In the genomic region with DNA sequence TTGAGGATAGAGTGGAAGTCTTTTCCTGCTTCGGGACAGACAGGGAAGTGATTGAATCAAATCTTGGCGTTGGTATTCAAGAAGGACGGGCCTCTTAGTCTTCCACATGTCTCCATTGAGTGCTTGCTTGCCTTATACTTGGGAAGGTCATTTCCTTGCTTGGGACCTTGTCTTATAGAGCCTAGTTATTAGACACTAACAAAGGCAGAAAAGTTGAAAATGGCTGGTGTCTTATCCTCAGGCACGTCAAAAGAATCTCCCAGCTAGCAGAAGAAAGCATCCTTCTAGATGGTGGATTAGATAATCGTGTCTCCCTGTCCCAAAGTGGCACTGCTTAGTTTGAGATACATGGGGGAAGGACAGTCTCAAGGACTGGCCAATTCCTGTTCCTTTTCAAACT, we compare ENCODE assay signal across 30 mouse cellular contexts. TPM values are rescaled to one million over a fixed set of nuclear protein-coding genes. Genes with fewer than 3 reads are reported as not detected.
DNase-seq lines count a peak whose midpoint lies in the region; ATAC-seq and TF ChIP-seq lines count a peak whose summit lies in the region.
"Had no signal": no experiment of that assay in that cellular context is flagged by ENCODE, and none has a peak within 500 bp of the region (broad histone marks: within the 10 kb centered on the region; RNA-seq: fewer than 3 reads in every experiment).

No protein-coding gene starts in this region.

- no peaks in the 10 kb centered on the region for H3K9me3 ChIP-seq in forebrain, embryonic 10.5 days
- H3K9me3 ChIP-seq in forebrain, postnatal 0 days (ENCODE audit: low read length) = no peaks in the 10 kb centered on the region
- H3K9me3 ChIP-seq in intestine, embryonic 14.5 days (ENCODE audit: control insufficient read depth, low read length) = no peaks in the 10 kb centered on the region
- H3K9me3 ChIP-seq in intestine, embryonic 16.5 days (ENCODE audit: control insufficient read depth, low read length) = no peaks in the 10 kb centered on the region
- H3K9me3 ChIP-seq in kidney, postnatal 0 days (replicated peaks; ENCODE audit: low read length) = no peaks in the 10 kb centered on the region
- H3K9me3 ChIP-seq: heart, embryonic 10.5 days; limb, embryonic 12.5 days; liver, embryonic 15.5 days; midbrain, embryonic 10.5 days; neural tube, embryonic 13.5 days had no signal

- H3K4me2 ChIP-seq in forebrain, postnatal 0 days (ENCODE audit: low read depth) = no peak overlapping the region
- H3K4me2 ChIP-seq in intestine, embryonic 14.5 days (ENCODE audit: low read length) = no peak overlapping the region
- no peak overlapping the region for H3K4me2 ChIP-seq in intestine, embryonic 16.5 days (ENCODE audit: low read depth, low read length)
- H3K4me2 ChIP-seq in kidney, postnatal 0 days (ENCODE audit: low read length) = no peak overlapping the region
- H3K4me2 ChIP-seq: hindbrain, embryonic 14.5 days; limb, embryonic 12.5 days; liver, embryonic 15.5 days; lung, embryonic 14.5 days; neural tube, embryonic 13.5 days had no signal

- WGBS in forebrain, embryonic 10.5 days = 80% methylated on average over 5 of the region's 5 CpGs
- 64% methylated on average over 5 of the region's 5 CpGs for WGBS in forebrain, postnatal 0 days
- 36% methylated on average over 5 of the region's 5 CpGs for WGBS in heart, adult 2 months
- WGBS in intestine, embryonic 14.5 days = 74% methylated on average over 5 of the region's 5 CpGs
- WGBS in intestine, embryonic 16.5 days = 71% methylated on average over 5 of the region's 5 CpGs
- 64% methylated on average over 5 of the region's 5 CpGs for WGBS in kidney, postnatal 0 days

- H3K79me2 ChIP-seq in heart, adult 2 months (replicated peaks; ENCODE audit: control insufficient read depth, insufficient read depth, low read length) = peaks cover 2% of the 10 kb centered on the region; the same call in 1 of the 2 replicates

- H3K27me3 ChIP-seq in forebrain, embryonic 10.5 days (ENCODE audit: poor library complexity, severe bottlenecking) = no peaks in the 10 kb centered on the region
- no peaks in the 10 kb centered on the region for H3K27me3 ChIP-seq in forebrain, postnatal 0 days (ENCODE audit: insufficient read depth, low read length)
- no peaks in the 10 kb centered on the region for H3K27me3 ChIP-seq in heart, adult 2 months (ENCODE audit: control insufficient read depth, insufficient read depth, low read length)
- no peaks in the 10 kb centered on the region for H3K27me3 ChIP-seq in intestine, embryonic 14.5 days (replicated peaks; ENCODE audit: control insufficient read depth, insufficient read depth, low read length)
- no peaks in the 10 kb centered on the region for H3K27me3 ChIP-seq in intestine, embryonic 16.5 days (replicated peaks; ENCODE audit: control insufficient read depth, insufficient read depth, low read length)
- H3K27me3 ChIP-seq in kidney, postnatal 0 days (ENCODE audit: insufficient read depth, low read length) = no peaks in the 10 kb centered on the region
- H3K27me3 ChIP-seq: CH12.LX; limb, embryonic 12.5 days; liver, embryonic 15.5 days; neural tube, embryonic 13.5 days had no signal

- TF ChIP-seq POLR2A in heart, adult 2 months (IDR thresholded peaks at IDR 0.05; ENCODE audit: insufficient read depth, low read depth, low read length) = no peak

- H3K4me3 ChIP-seq in forebrain, embryonic 10.5 days = no peak overlapping the region
- H3K4me3 ChIP-seq in forebrain, postnatal 0 days (ENCODE audit: low read depth, low read length) = no peak overlapping the region
- H3K4me3 ChIP-seq in heart, adult 2 months = no peak overlapping the region
- H3K4me3 ChIP-seq in intestine, embryonic 14.5 days (ENCODE audit: low read depth, low read length) = no peak overlapping the region
- no peak overlapping the region for H3K4me3 ChIP-seq in intestine, embryonic 16.5 days (ENCODE audit: low read length)
- no peak overlapping the region for H3K4me3 ChIP-seq in kidney, postnatal 0 days (replicated peaks; ENCODE audit: low read depth, low read length)
- H3K4me3 ChIP-seq: erythroblast, embryonic 14.5 days; heart, embryonic 10.5 days; layer of hippocampus, adult 2 months; left cerebral cortex, adult 2 months; limb, embryonic 12.5 days; liver, embryonic 15.5 days; midbrain, embryonic 10.5 days; neural tube, embryonic 13.5 days had no signal

- H3K9ac ChIP-seq in forebrain, postnatal 0 days = no peak overlapping the region
- H3K9ac ChIP-seq in heart, adult 2 months (ENCODE audit: low read depth, low read length) = no peak overlapping the region
- H3K9ac ChIP-seq in intestine, embryonic 14.5 days (ENCODE audit: low read length) = no peak overlapping the region
- H3K9ac ChIP-seq in intestine, embryonic 16.5 days (ENCODE audit: low read depth, low read length) = no peak overlapping the region
- H3K9ac ChIP-seq in kidney, postnatal 0 days (ENCODE audit: low read depth, low read length) = no peak overlapping the region
- H3K9ac ChIP-seq: hindbrain, embryonic 14.5 days; limb, embryonic 12.5 days; liver, embryonic 15.5 days; lung, embryonic 14.5 days; neural tube, embryonic 13.5 days had no signal

- 0 out of 2 replicates have a peak overlapping the region, but pooled peaks have one; percentile 53 for H3K27ac ChIP-seq in forebrain, embryonic 10.5 days
- no peak overlapping the region for H3K27ac ChIP-seq in forebrain, postnatal 0 days (ENCODE audit: low read depth, low read length)
- peak overlapping the region; percentile 80 for H3K27ac ChIP-seq in heart, adult 2 months
- no peak overlapping the region for H3K27ac ChIP-seq in intestine, embryonic 14.5 days (ENCODE audit: low read depth)
- H3K27ac ChIP-seq in intestine, embryonic 16.5 days (ENCODE audit: low read length) = no peak overlapping the region
- peak overlapping the region; percentile 37; the same call in 1 of the 2 replicates for H3K27ac ChIP-seq in kidney, postnatal 0 days
- H3K27ac ChIP-seq: heart, embryonic 10.5 days; hindbrain, embryonic 14.5 days; left cerebral cortex, adult 2 months; limb, embryonic 12.5 days; liver, embryonic 15.5 days; midbrain, embryonic 10.5 days; neural tube, embryonic 13.5 days; stomach, postnatal 0 days had no signal

- TF ChIP-seq CTCF in forebrain, postnatal 0 days (IDR thresholded peaks at IDR 0.05; ENCODE audit: low read depth) = no peak
- TF ChIP-seq CTCF in heart, adult 2 months (IDR thresholded peaks at IDR 0.05) = no peak
- TF ChIP-seq CTCF in kidney, postnatal 0 days (IDR thresholded peaks at IDR 0.05; ENCODE audit: low read depth) = no peak

- no peak for TF ChIP-seq EP300 in heart, adult 2 months (IDR thresholded peaks at IDR 0.05; ENCODE audit: insufficient read depth, low read depth, low read length)

- no peak for ATAC-seq in forebrain, postnatal 0 days
- ATAC-seq in intestine, embryonic 14.5 days (replicated peaks; ENCODE audit: low FRiP score, low TSS enrichment, low read depth) = no peak
- no peak for ATAC-seq in intestine, embryonic 16.5 days
- no peak for ATAC-seq in kidney, postnatal 0 days (replicated peaks; ENCODE audit: low FRiP score, low read depth)
- ATAC-seq: activated CD4-positive, CD25-positive, alpha-beta regulatory T cell, adult 4 months; inflammation-experienced regulatory T-cells, adult 6 months had no signal

- intact Hi-C loops in heart, adult 2 months (cut with DNase I) = no loop called here
- intact Hi-C loops in heart, postnatal 36 days (cut with DNase I) = loop anchor here (5.0 kb wide), 1 partner anchor 529 kb away; no protein-coding TSS in a partner anchor

- no peak for DNase-seq in forebrain, embryonic 10.5 days (ENCODE audit: extremely low spot score, low spot score)
- no peak for DNase-seq in forebrain, postnatal 0 days
- DNase-seq in heart, adult 2 months = no peak
- DNase-seq in heart, postnatal 36 days = no peak
- peak; percentile 32 for DNase-seq in intestine, embryonic 14.5 days (ENCODE audit: low spot score)
- DNase-seq in kidney, postnatal 0 days (ENCODE audit: low spot score) = no peak
- no peak for DNase-seq in kidney, postnatal 4 days
- DNase-seq: adrenal gland, postnatal 36 days; cerebellum, adult 18-20 months; cerebellum, postnatal 10 days; heart, postnatal 14 days; lung, embryonic 14.5 days; lung, postnatal 14 days; right cerebral cortex, postnatal 4 days; thymus, adult 18-20 months; thymus, postnatal 25 days had no signal

- H3K4me1 ChIP-seq in forebrain, embryonic 10.5 days = peaks cover 14% of the 10 kb centered on the region
- H3K4me1 ChIP-seq in forebrain, postnatal 0 days (ENCODE audit: insufficient read depth) = no peaks in the 10 kb centered on the region
- H3K4me1 ChIP-seq in heart, adult 2 months (ENCODE audit: control insufficient read depth, insufficient read depth, low read length) = peaks cover 6% of the 10 kb centered on the region
- 0 out of 2 replicates have a peak, but pooled peaks cover 3% of the 10 kb centered on the region for H3K4me1 ChIP-seq in intestine, embryonic 14.5 days (replicated peaks; ENCODE audit: control insufficient read depth, insufficient read depth, low read length)
- H3K4me1 ChIP-seq in intestine, embryonic 16.5 days (ENCODE audit: control insufficient read depth, insufficient read depth, low read length) = no peaks in the 10 kb centered on the region
- H3K4me1 ChIP-seq in kidney, postnatal 0 days (replicated peaks; ENCODE audit: insufficient read depth, low read length) = 0 out of 2 replicates have a peak, but pooled peaks cover 5% of the 10 kb centered on the region
- H3K4me1 ChIP-seq: liver, embryonic 15.5 days had no signal

- no peaks in the 10 kb centered on the region for H3K36me3 ChIP-seq in forebrain, embryonic 10.5 days (replicated peaks)
- no peaks in the 10 kb centered on the region for H3K36me3 ChIP-seq in forebrain, postnatal 0 days (ENCODE audit: insufficient read depth)
- H3K36me3 ChIP-seq in heart, adult 2 months (ENCODE audit: control insufficient read depth, insufficient read depth, low read length) = peaks cover 14% of the 10 kb centered on the region
- H3K36me3 ChIP-seq in intestine, embryonic 14.5 days (ENCODE audit: control insufficient read depth, insufficient read depth, low read length) = no peaks in the 10 kb centered on the region
- H3K36me3 ChIP-seq in intestine, embryonic 16.5 days (ENCODE audit: control insufficient read depth, insufficient read depth, low read length) = no peaks in the 10 kb centered on the region
- H3K36me3 ChIP-seq in kidney, postnatal 0 days (ENCODE audit: insufficient read depth, low read length) = no peaks in the 10 kb centered on the region
- H3K36me3 ChIP-seq: heart, embryonic 10.5 days; limb, embryonic 12.5 days; liver, embryonic 15.5 days; midbrain, embryonic 10.5 days; neural tube, embryonic 13.5 days had no signal

RNA-seq across cellular contexts. Expression of a gene that starts 28.2 kb away (rescaled TPM):
- polyA plus RNA-seq in forebrain, embryonic 10.5 days (2016; fragmentation: Nextera tagmentation; extraction: Ambion mirVana) = 22.0 and 24.4 TPM in 2 replicates
- 40.9 and 43.6 TPM in 2 replicates for total RNA-seq in forebrain, postnatal 0 days (2014; rRNA removed)
- 31.6 and 36.3 TPM in 2 replicates for polyA plus RNA-seq in forebrain, postnatal 0 days (2015; fragmentation: Nextera tagmentation; extraction: Ambion mirVana)
- total RNA-seq in heart, adult 2 months (2021) = 10 to 100 TPM; 22.5 to 25.4 TPM
- 8.3 and 13.9 TPM in 2 replicates for polyA plus RNA-seq in heart, adult 2 months (2012; rRNA removed)
- 10 to 100 TPM; 22.0 to 24.0 TPM for total RNA-seq in heart, postnatal 36 days (2021)
- polyA plus RNA-seq in intestine, embryonic 14.5 days (2014; fragmentation: Nextera tagmentation; extraction: Ambion mirVana) = 30.4 and 31.5 TPM in 2 replicates
- polyA plus RNA-seq in intestine, embryonic 16.5 days (2015; fragmentation: Nextera tagmentation; extraction: Ambion mirVana) = 22.3 and 25.0 TPM in 2 replicates
- polyA plus RNA-seq in kidney, postnatal 0 days (2015; fragmentation: Nextera tagmentation; extraction: Ambion mirVana) = 23.2 and 27.3 TPM in 2 replicates

Comparison
In these comparisons a context has a peak if more than half of its experiments do, and no peak if none do; other contexts are left out.
1. H3K27ac ChIP-seq: peak in forebrain, embryonic 10.5 days (single experiment), heart, adult 2 months (single experiment) and kidney, postnatal 0 days (single experiment); none in forebrain, postnatal 0 days (single experiment), intestine, embryonic 14.5 days (single experiment) and intestine, embryonic 16.5 days (single experiment).